27 mouse cellular contexts compared by ENCODE assay signal in the genomic region with DNA sequence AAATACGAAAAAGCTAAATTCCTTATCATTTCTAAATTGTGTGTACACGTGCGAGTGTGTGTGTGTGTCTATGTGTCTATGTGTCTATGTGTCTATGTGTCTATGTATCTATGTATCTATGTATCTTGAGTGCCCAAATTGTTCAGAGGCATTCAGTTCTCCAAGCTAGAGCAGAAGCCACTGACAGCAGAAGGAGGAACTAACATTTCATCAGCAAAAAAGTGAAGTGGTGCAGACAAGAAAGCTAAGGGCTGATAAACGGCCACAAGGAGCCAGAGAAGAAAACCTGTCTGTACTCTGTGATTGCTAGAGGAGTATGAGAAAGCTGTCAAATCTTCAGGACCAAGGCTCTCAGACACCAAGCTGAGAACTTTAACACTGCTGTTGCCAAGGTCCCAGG. TPM values are rescaled to one million over a fixed set of nuclear protein-coding genes. Genes with fewer than 3 reads are reported as not detected.
DNase-seq lines count a peak whose midpoint lies in the region; ATAC-seq and TF ChIP-seq lines count a peak whose summit lies in the region.
"Had no signal": no experiment of that assay in that cellular context is flagged by ENCODE, and none has a peak within 500 bp of the region (broad histone marks: within the 10 kb centered on the region; RNA-seq: fewer than 3 reads in every experiment).

No protein-coding gene starts in this region.

- H3K4me3 ChIP-seq in liver, postnatal 0 days (ENCODE audit: low read depth, low read length): no peak overlapping the region
- no peak overlapping the region for H3K4me3 ChIP-seq in liver, embryonic 12.5 days
- H3K4me3 ChIP-seq in MEL (ENCODE audit: control insufficient read depth in 1 of 2, insufficient read depth in 1 of 2, low read depth in 2 of 2, low read length in 2 of 2): peak overlapping the region; percentile 36; a peak in 3 of 4 replicates
- no peak overlapping the region for H3K4me3 ChIP-seq in limb, embryonic 10.5 days
- no peak overlapping the region for H3K4me3 ChIP-seq in midbrain, embryonic 10.5 days
- H3K4me3 ChIP-seq: erythroblast, embryonic 14.5 days; forebrain, embryonic 12.5 days; intestine, embryonic 15.5 days; midbrain, embryonic 13.5 days had no signal

- WGBS in liver, postnatal 0 days (ENCODE audit: insufficient replicate concordance): 52% methylated on average over 4 of the region's 4 CpGs
- 40% methylated on average over 4 of the region's 4 CpGs for WGBS in liver, embryonic 12.5 days (ENCODE audit: insufficient replicate concordance)
- WGBS in limb, embryonic 10.5 days: 92% methylated on average over 4 of the region's 4 CpGs
- 85% methylated on average over 4 of the region's 4 CpGs for WGBS in midbrain, embryonic 10.5 days

- no peaks in the 10 kb centered on the region for H3K4me1 ChIP-seq in liver, postnatal 0 days (ENCODE audit: insufficient read depth)
- 0 out of 2 replicates have a peak, but pooled peaks cover under 1% of the 10 kb centered on the region for H3K4me1 ChIP-seq in liver, embryonic 12.5 days
- peaks cover 7 to 11% of the 10 kb centered on the region in 2 experiments; a peak in 3 of 4 replicates for H3K4me1 ChIP-seq in MEL (ENCODE audit: control insufficient read depth in 1 of 2, insufficient read depth in 2 of 2, low read length in 2 of 2)
- H3K4me1 ChIP-seq in limb, embryonic 10.5 days: no peaks in the 10 kb centered on the region
- H3K4me1 ChIP-seq in midbrain, embryonic 10.5 days: 0 out of 2 replicates have a peak, but pooled peaks cover 3% of the 10 kb centered on the region
- H3K4me1 ChIP-seq: forebrain, embryonic 12.5 days; intestine, embryonic 15.5 days; midbrain, embryonic 13.5 days had no signal

- TF ChIP-seq CTCF in liver, postnatal 0 days (IDR thresholded peaks at IDR 0.05; ENCODE audit: low read depth): no peak
- TF ChIP-seq CTCF in MEL (IDR thresholded peaks at IDR 0.05 in 2 of 3, conservative IDR thresholded peaks at IDR 0.05 in 1 of 3; ENCODE audit: control insufficient read depth in 1 of 3, insufficient read depth in 1 of 3, low read depth in 2 of 3, low read length in 3 of 3, poor library complexity in 1 of 3, severe bottlenecking in 1 of 3): no peak

- ATAC-seq in liver, postnatal 0 days: no peak
- ATAC-seq in liver, embryonic 12.5 days: no peak
- ATAC-seq in hematopoietic stem cell, adult 5-6 weeks (replicated peaks in 1 of 2; ENCODE audit: insufficient read depth in 1 of 2, low FRiP score in 2 of 2, low TSS enrichment in 1 of 2, low read depth in 1 of 2, poor library complexity in 2 of 2, severe bottlenecking in 2 of 2): peak; percentile 65 to 67
- peak; percentile 61; the same call in 1 of the 2 replicates for ATAC-seq in neutrophil, adult 5-6 weeks (ENCODE audit: extremely low read depth, insufficient number of reproducible peaks, low FRiP score, poor library complexity, severe bottlenecking)
- ATAC-seq: CD4-positive, CD25-positive, alpha-beta regulatory T cell, adult 4 months; forebrain, postnatal 0 days; hindbrain, embryonic 16.5 days; intestine, embryonic 15.5 days; lung, postnatal 0 days; midbrain, embryonic 13.5 days had no signal

- H3K9ac ChIP-seq in liver, postnatal 0 days (replicated peaks): no peak overlapping the region
- H3K9ac ChIP-seq in liver, embryonic 12.5 days: no peak overlapping the region
- peak overlapping the region; percentile 57 for H3K9ac ChIP-seq in MEL (ENCODE audit: control insufficient read depth, low read depth, low read length, poor library complexity, severe bottlenecking)
- H3K9ac ChIP-seq: forebrain, embryonic 12.5 days; forebrain, postnatal 0 days; intestine, embryonic 15.5 days; midbrain, embryonic 13.5 days had no signal

- H3K4me2 ChIP-seq in liver, postnatal 0 days (ENCODE audit: low read depth, low read length): no peak overlapping the region
- no peak overlapping the region for H3K4me2 ChIP-seq in liver, embryonic 12.5 days
- H3K4me2 ChIP-seq: forebrain, embryonic 12.5 days; intestine, embryonic 15.5 days; midbrain, embryonic 13.5 days had no signal

- H3K36me3 ChIP-seq in liver, postnatal 0 days (replicated peaks; ENCODE audit: insufficient read depth, low read length): no peaks in the 10 kb centered on the region
- no peaks in the 10 kb centered on the region for H3K36me3 ChIP-seq in liver, embryonic 12.5 days
- peaks cover 0 to 21% of the 10 kb centered on the region in 2 experiments; a peak in 2 of 4 replicates for H3K36me3 ChIP-seq in MEL (ENCODE audit: control insufficient read depth in 1 of 2, insufficient read depth in 2 of 2, low read length in 2 of 2)
- H3K36me3 ChIP-seq in limb, embryonic 10.5 days: no peaks in the 10 kb centered on the region
- no peaks in the 10 kb centered on the region for H3K36me3 ChIP-seq in midbrain, embryonic 10.5 days
- H3K36me3 ChIP-seq: forebrain, embryonic 12.5 days; intestine, embryonic 15.5 days; midbrain, embryonic 13.5 days had no signal

- peak in 1 of 2 experiments; percentile 45; a peak in 1 of 4 replicates for TF ChIP-seq POLR2A in MEL (IDR thresholded peaks at IDR 0.05; ENCODE audit: control insufficient read depth in 1 of 2, insufficient read depth in 1 of 2, low read depth in 1 of 2, low read length in 2 of 2, poor library complexity in 1 of 2)

- DNase-seq in liver, postnatal 0 days: no peak
- peak; percentile 97 for DNase-seq in MEL (ENCODE audit: low read depth, low spot score)
- no peak for DNase-seq in limb, embryonic 10.5 days (ENCODE audit: low spot score)
- no peak for DNase-seq in midbrain, embryonic 10.5 days (ENCODE audit: low spot score)
- DNase-seq: adrenal gland, postnatal 10 days; cerebellum, adult 18-20 months; cerebellum, postnatal 10 days; forebrain, postnatal 0 days; gastrocnemius, postnatal 10 days; heart, postnatal 14 days; kidney, adult 8-10 months; kidney, postnatal 4 days; lung, adult 18-20 months; spleen, adult 18-20 months; thymus, adult 2 months; thymus, postnatal 36 days had no signal

- 0 out of 2 replicates have a peak, but pooled peaks cover 2% of the 10 kb centered on the region for H3K9me3 ChIP-seq in liver, postnatal 0 days (ENCODE audit: low read length)
- no peaks in the 10 kb centered on the region for H3K9me3 ChIP-seq in liver, embryonic 12.5 days (replicated peaks)
- H3K9me3 ChIP-seq in MEL (replicated peaks; ENCODE audit: insufficient read depth, low read length): no peaks in the 10 kb centered on the region
- no peaks in the 10 kb centered on the region for H3K9me3 ChIP-seq in limb, embryonic 10.5 days (replicated peaks)
- H3K9me3 ChIP-seq in midbrain, embryonic 10.5 days (replicated peaks): no peaks in the 10 kb centered on the region
- H3K9me3 ChIP-seq: forebrain, embryonic 12.5 days; intestine, embryonic 15.5 days; midbrain, embryonic 13.5 days had no signal

- peak overlapping the region; percentile 57 for H3K27ac ChIP-seq in liver, postnatal 0 days (ENCODE audit: low read depth)
- H3K27ac ChIP-seq in liver, embryonic 12.5 days: no peak overlapping the region
- H3K27ac ChIP-seq in MEL (ENCODE audit: control insufficient read depth, low read depth, low read length): peak overlapping the region; percentile 96
- no peak overlapping the region for H3K27ac ChIP-seq in limb, embryonic 10.5 days
- no peak overlapping the region for H3K27ac ChIP-seq in midbrain, embryonic 10.5 days (replicated peaks)
- H3K27ac ChIP-seq: forebrain, embryonic 12.5 days; intestine, embryonic 15.5 days; kidney, postnatal 0 days; midbrain, embryonic 13.5 days had no signal

- H3K27me3 ChIP-seq in liver, postnatal 0 days (ENCODE audit: insufficient read depth, low read length): no peaks in the 10 kb centered on the region
- H3K27me3 ChIP-seq in liver, embryonic 12.5 days (replicated peaks): no peaks in the 10 kb centered on the region
- no peaks in the 10 kb centered on the region for H3K27me3 ChIP-seq in MEL (ENCODE audit: control insufficient read depth in 1 of 2, insufficient read depth in 2 of 2, low read length in 2 of 2)
- H3K27me3 ChIP-seq in limb, embryonic 10.5 days (ENCODE audit: low read depth, poor library complexity, severe bottlenecking): no peaks in the 10 kb centered on the region
- H3K27me3 ChIP-seq in midbrain, embryonic 10.5 days (ENCODE audit: low read depth, poor library complexity, severe bottlenecking): peaks cover 24% of the 10 kb centered on the region
- H3K27me3 ChIP-seq: forebrain, embryonic 12.5 days; intestine, embryonic 15.5 days had no signal

- TF ChIP-seq EP300 in liver, postnatal 0 days (IDR thresholded peaks at IDR 0.05; ENCODE audit: low read depth): no peak
- no peak for TF ChIP-seq EP300 in MEL (IDR thresholded peaks at IDR 0.05; ENCODE audit: low read depth in 1 of 2, low read length in 2 of 2)

- TF ChIP-seq RAD21 in MEL (IDR thresholded peaks at IDR 0.05; ENCODE audit: low read depth, low read length): no peak

- no peaks in the 10 kb centered on the region for H3K79me2 ChIP-seq in MEL (ENCODE audit: control insufficient read depth, insufficient read depth, low read length, poor library complexity)

TF ChIP-seq in MEL, 35 proteins besides CTCF, POLR2A, EP300 and RAD21 (continues in another document):
- TF ChIP-seq TAL1 (IDR thresholded peaks at IDR 0.05; ENCODE audit: low read length): peak; percentile 42; the same call in 1 of the 2 replicates
- no peak for TF ChIP-seq MEF2A (IDR thresholded peaks at IDR 0.05; ENCODE audit: extremely low read depth, insufficient replicate concordance, low read depth, low read length, poor library complexity, severe bottlenecking)

RNA-seq across cellular contexts. Expression of a gene that starts 8.1 kb away (rescaled TPM):
- 15.4 and 15.6 TPM in 2 replicates for polyA plus RNA-seq in liver, postnatal 0 days (2015; fragmentation: Nextera tagmentation; extraction: Ambion mirVana)
- polyA plus RNA-seq in liver, embryonic 12.5 days (2016; fragmentation: Nextera tagmentation; extraction: Ambion mirVana): 16.6 and 17.4 TPM in 2 replicates
- total RNA-seq in MEL (2012; rRNA removed): 17.0 and 18.3 TPM in 2 replicates
- 10 to 100 TPM in 1 of 2 experiments, not detected in 1; 33.2 TPM for polyA plus RNA-seq in MEL (2012; ENCODE audit: insufficient read depth in 1 of 2, insufficient read length in 2 of 2, low read depth in 1 of 2, low replicate concordance in 2 of 2, missing spikeins in 1 of 2)
- total RNA-seq in hematopoietic stem cell, adult 5-6 weeks (2017): 15.5 and 33.3 TPM in 2 replicates
- total RNA-seq in neutrophil, adult 5-6 weeks (2017): 35.9 and 45.3 TPM in 2 replicates
- polyA plus RNA-seq in limb, embryonic 10.5 days (2016; fragmentation: Nextera tagmentation; extraction: Ambion mirVana): 23.1 and 23.2 TPM in 2 replicates
- polyA plus RNA-seq in midbrain, embryonic 10.5 days (2016; fragmentation: Nextera tagmentation; extraction: Ambion mirVana): 23.6 and 23.9 TPM in 2 replicates

RNA-seq across cellular contexts. Expression of a gene that starts 51.7 kb away (rescaled TPM):
- polyA plus RNA-seq in liver, postnatal 0 days (2015; fragmentation: Nextera tagmentation; extraction: Ambion mirVana): 20.9 and 25.6 TPM in 2 replicates
- 57.4 and 59.9 TPM in 2 replicates for polyA plus RNA-seq in liver, embryonic 12.5 days (2016; fragmentation: Nextera tagmentation; extraction: Ambion mirVana)
- 73.0 and 77.7 TPM in 2 replicates for total RNA-seq in MEL (2012; rRNA removed)
- 100 to 1,000 TPM in 1 of 2 experiments, 10 to 100 TPM in 1; 66.5 to 154 TPM for polyA plus RNA-seq in MEL (2012; ENCODE audit: insufficient read depth in 1 of 2, insufficient read length in 2 of 2, low read depth in 1 of 2, low replicate concordance in 2 of 2, missing spikeins in 1 of 2)
- total RNA-seq in hematopoietic stem cell, adult 5-6 weeks (2017): 47.3 and 61.6 TPM in 2 replicates
- total RNA-seq in neutrophil, adult 5-6 weeks (2017): 51.7 and 62.7 TPM in 2 replicates
- 67.7 and 79.7 TPM in 2 replicates for polyA plus RNA-seq in limb, embryonic 10.5 days (2016; fragmentation: Nextera tagmentation; extraction: Ambion mirVana)
- polyA plus RNA-seq in midbrain, embryonic 10.5 days (2016; fragmentation: Nextera tagmentation; extraction: Ambion mirVana): 75.4 and 81.0 TPM in 2 replicates

Comparison
In these comparisons a context has a peak if more than half of its experiments do, and no peak if none do; other contexts are left out.
1. H3K27ac ChIP-seq: peak in liver, postnatal 0 days (single experiment) and MEL (single experiment); none in liver, embryonic 12.5 days (single experiment), limb, embryonic 10.5 days (single experiment) and midbrain, embryonic 10.5 days (single experiment).
2. ATAC-seq: peak in hematopoietic stem cell, adult 5-6 weeks (2 of 2) and neutrophil, adult 5-6 weeks (single experiment); none in liver, postnatal 0 days (single experiment) and liver, embryonic 12.5 days (single experiment).
3. H3K4me3 ChIP-seq: peak in MEL (2 of 2); none in liver, postnatal 0 days (single experiment), liver, embryonic 12.5 days (single experiment), limb, embryonic 10.5 days (single experiment) and midbrain, embryonic 10.5 days (single experiment).